Mouse (Mus musculus) embryonic fibroblast, embryonic 13.5 days (primary cell): ENCODE results near the gene Lcn9. TPM values are rescaled to one million over a fixed set of nuclear protein-coding genes. Genes with fewer than 3 reads are reported as not detected.
"Not testable (repeated sequence)": the region's sequence is repeated elsewhere in the genome, so short reads cannot be mapped to it uniquely, and the experiment has no call there.

Experiments used
- H3K27ac ChIP-seq: 2 replicates; pipeline ENCODE4 v1.5.1; 2012; ENCODE audit warnings: low read length, control low read depth, inconsistent platforms; ENCODE audit not compliant: insufficient read depth
- H3K4me1 ChIP-seq: 2 replicates; pipeline ENCODE4 v1.6.1; 2011; ENCODE audit warnings: low read length; ENCODE audit not compliant: control insufficient read depth, insufficient read depth
- H3K4me3 ChIP-seq: 2 replicates; pipeline ENCODE4 v1.5.1; 2011; ENCODE audit warnings: mild to moderate bottlenecking, control low read depth, low read length; ENCODE audit not compliant: insufficient read depth
- CTCF ChIP-seq: IDR thresholded peaks from 2 replicates; pipeline ENCODE4 v1.5.1; 2011; ENCODE audit warnings: mild to moderate bottlenecking, control low read depth, low read length, moderate library complexity, borderline replicate concordance; ENCODE audit not compliant: insufficient read depth
- POLR2A ChIP-seq: IDR thresholded peaks from 2 replicates; pipeline ENCODE4 v1.6.1; 2011; ENCODE audit warnings: low read depth, mild to moderate bottlenecking, control low read depth, low read length, moderate library complexity
- polyA plus RNA-seq: library from polyadenylated mRNA; stranded (reverse); fragments of >200 nt; gene quantifications from 2 replicates; pipeline ENCODE4 v1.2.4, GENCODE M21; 2011; ENCODE audit warnings: low read depth; ENCODE audit not compliant: missing spikeins, insufficient read length

Gene Lcn9
- polyA plus RNA-seq, 1 experiment, result not detected

DNA sequence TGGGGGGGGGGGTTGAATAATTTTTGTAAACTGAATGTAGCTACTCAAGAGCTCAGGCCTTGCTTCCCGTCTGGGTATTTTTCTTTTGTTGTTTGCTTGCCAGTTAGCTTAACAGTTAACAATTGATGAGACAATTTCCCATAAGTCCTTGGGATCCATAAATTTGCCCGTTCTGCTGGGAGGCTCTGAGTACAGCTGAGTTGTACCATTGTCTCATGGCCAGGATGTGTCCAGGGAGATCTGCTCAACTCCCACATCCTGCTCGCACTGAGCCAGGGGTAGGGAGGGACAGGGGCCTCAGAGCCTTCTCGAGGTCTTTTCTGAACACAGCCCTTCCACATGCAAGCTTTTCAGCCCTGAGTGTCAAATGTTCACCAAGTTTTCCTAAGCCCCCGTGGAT lies 24.9 kb upstream of the Lcn9 start:
- H3K4me1 ChIP-seq, result no peaks in the 10 kb centered on the region; the same call in 1 of the 2 replicates
- H3K4me3 ChIP-seq, result no peak overlapping the region
- H3K27ac ChIP-seq, result no peak overlapping the region
- TF ChIP-seq POLR2A (no peak), CTCF (no peak)

DNA sequence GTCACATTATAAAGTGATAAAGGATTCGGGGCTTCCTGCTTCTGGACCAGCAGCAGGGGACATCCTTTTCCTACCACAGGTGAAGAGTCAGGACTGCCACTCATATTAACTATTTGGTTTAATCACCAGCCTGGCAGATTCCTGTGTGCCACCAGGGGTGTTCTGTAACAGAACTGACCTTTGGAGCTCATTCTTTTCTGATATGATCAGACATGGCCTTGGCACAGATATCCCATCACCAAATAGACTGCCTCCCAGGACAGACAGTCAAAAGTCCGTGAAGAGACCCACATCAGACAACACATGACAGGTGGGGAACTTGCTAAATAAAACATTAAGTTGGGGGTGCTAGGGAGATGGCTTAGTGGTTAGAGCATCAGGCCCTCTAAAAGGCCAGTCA lies 11.2 kb upstream of the Lcn9 start:
- TF ChIP-seq CTCF, result no peak
- no peak for TF ChIP-seq POLR2A

DNA sequence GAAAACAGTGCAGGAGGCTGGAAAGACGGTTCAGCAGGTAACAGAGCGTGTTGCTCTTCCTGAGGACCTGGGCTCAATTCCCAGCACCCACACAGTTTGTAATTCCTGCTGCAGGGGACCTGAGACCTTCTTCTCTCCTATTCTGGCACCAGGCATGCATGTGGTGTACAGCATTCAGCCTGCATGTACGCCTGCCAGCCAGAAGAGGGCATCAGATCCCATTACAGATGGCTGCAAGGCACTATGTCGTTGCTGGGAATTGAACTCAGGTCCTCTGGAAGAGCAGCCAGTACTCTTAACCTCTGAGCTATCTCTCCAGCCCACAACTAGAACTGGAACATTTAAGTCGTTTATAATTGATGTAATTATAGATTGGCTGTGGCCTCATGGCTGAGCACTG lies 9.6 kb upstream of the Lcn9 start:
- Histone ChIP-seq H3K4me3 (no peak overlapping the region), H3K4me1 (no peaks in the 10 kb centered on the region), H3K27ac (no peak overlapping the region)
- TF ChIP-seq CTCF (peak; percentile 5; the same call in 1 of the 2 replicates), POLR2A (no peak)

More for the DNA sequence above, 11.2 kb upstream of the Lcn9 start:
- Histone ChIP-seq H3K4me1 (no peaks in the 10 kb centered on the region), H3K4me3 (no peak overlapping the region), H3K27ac (no peak overlapping the region)

DNA sequence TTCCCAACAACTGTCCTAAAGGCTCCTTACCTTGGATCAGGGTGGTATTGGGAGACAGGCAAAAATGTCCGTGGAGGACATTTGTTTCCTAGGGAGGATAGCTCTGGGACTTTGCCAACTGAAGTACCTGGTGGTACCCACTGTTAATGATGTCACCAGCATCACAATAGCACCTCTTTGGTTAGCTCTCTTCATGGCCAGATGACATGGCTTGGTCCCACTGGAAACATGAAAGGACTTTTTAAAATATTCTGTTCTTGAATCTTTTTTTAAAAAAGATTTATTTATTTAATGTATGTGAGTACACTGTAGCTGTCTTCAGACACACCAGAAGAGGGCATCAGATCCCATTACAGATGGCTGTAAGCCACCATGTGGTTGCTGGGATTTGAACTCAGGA lies 7.2 kb upstream of the Lcn9 start, which contains the start of gene Glt6d1:
Gene Glt6d1 (minus strand): TSS at position 101 of the 400 bp plus-strand sequence.
- H3K27ac ChIP-seq, H3K4me3 ChIP-seq, H3K4me1 ChIP-seq: not testable (repeated sequence)

DNA sequence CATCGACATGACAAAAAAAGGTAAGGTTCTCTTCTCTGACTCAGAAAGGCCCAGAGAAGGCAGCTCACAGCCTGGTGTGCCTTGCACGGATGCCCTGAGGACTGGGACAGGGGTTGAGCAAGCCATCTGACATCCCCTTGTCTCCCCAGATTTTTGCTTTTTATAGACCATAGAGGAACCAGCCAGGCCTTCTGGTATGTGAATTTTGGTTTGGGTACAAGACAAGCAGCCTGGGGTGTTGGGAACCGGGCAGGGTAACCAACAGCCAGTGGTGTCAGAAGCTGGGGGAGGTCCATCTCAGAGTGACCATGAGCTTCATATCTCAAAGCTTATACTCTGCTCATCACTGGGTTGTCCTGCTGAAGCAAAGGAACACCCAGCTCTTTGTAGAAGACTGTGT lies 1.8 kb downstream of the Lcn9 start:
- no peak overlapping the region for H3K4me3 ChIP-seq
- TF ChIP-seq CTCF, result no peak
- TF ChIP-seq POLR2A, result no peak
- H3K27ac ChIP-seq, result no peak overlapping the region
- no peaks in the 10 kb centered on the region for H3K4me1 ChIP-seq

DNA sequence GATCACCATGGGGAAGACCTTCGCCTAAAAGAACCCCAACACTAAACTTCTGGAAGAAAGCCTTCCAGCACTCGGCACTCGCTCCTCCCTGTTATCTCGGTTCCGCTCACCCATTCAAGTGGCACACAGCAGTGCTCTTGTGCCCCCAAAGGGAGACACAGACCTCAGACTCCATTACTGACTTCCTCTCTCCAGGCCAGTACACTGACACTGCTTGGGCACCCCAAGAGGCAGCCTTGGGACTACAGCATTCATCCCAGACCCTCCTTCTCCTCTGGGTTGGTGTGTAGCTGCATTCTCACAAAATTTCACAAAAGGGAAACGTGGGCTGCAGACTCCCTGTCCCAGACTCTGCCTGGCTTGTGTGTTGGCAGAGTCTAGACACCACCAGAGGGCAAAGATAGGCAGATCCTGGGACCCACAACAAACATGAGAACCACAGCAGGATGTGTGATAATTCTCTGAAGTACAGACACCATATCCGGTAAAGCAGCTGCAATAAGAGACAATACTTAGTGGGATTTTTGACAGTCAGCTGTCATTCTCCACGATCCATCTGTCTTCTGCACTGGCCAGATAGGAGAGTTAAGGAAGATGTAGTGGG lies 5.5 kb downstream of the Lcn9 start:
- H3K4me1 ChIP-seq, result no peaks in the 10 kb centered on the region
- no peak overlapping the region for H3K4me3 ChIP-seq
- H3K27ac ChIP-seq, result no peak overlapping the region
- TF ChIP-seq POLR2A (no peak), CTCF (no peak)

DNA sequence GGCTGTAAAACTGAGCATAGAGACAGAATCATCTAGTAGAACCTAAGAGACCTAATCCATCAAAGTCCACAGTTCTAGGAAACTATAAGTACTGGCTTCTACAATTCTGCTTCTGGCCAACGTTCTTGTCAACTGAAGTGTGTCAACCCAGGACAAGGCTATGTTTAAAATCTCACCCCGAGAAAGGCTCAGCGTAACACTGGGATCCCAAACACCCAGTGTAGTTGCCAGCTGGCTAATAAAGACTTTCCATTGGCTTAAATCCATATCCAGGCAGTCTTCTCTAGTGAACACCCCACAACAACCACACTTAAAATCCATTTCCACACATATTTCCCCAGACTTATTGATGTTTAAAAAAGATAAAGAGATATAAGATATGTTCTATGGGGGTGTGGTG lies 7.8 kb downstream of the Lcn9 start:
- Histone ChIP-seq H3K27ac (no peak overlapping the region), H3K4me1 (no peaks in the 10 kb centered on the region), H3K4me3 (no peak overlapping the region)
- TF ChIP-seq POLR2A (no peak), CTCF (no peak)

DNA sequence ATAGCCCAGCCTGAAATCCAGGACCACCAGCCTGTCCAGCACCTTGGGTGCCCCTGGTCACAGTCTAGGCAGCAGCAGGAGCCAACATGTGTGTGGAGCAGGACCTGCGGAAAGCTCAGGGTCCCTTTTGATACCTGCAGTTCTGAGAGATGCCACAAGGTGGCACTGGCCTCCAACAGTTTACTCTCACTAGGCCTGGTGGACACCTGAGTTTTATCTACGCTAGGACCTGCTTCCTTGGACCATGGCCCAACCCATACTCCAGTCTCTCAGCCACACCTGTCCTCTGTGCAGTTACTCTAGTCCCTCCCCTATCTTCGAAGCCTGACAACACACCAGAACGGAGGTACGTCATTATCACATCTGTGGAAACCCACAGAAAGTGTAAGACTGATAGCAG lies 13.3 kb downstream of the Lcn9 start:
- H3K4me3 ChIP-seq, result no peak overlapping the region
- TF ChIP-seq POLR2A, result no peak
- TF ChIP-seq CTCF, result peak; percentile 77; the same call in 1 of the 2 replicates
- no peaks in the 10 kb centered on the region for H3K4me1 ChIP-seq

DNA sequence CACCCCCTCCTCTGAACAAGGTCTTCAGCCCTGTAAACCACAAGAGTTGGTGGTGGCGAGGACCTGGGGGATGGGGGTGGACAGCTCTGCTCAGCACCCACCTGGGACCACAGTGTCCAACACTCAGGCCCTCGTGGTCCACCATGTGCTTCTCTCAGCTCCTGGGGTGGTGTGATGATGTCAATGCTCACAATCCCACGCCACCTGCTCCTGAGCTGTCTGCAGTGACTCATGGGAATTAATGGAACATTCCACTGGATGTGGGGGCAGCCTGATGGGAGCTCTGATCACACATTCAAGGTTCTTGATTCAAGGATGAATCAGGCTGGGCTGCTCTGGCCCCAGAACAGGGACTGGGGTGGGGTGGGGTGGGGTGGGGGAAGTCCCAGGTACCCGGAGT lies 19.2 kb downstream of the Lcn9 start:
- no peak overlapping the region for H3K27ac ChIP-seq
- H3K4me3 ChIP-seq, result no peak overlapping the region
- H3K4me1 ChIP-seq, result no peaks in the 10 kb centered on the region
- no peak for TF ChIP-seq CTCF
- TF ChIP-seq POLR2A, result no peak

More for the DNA sequence above, 13.3 kb downstream of the Lcn9 start:
- H3K27ac ChIP-seq, result no peak overlapping the region

DNA sequence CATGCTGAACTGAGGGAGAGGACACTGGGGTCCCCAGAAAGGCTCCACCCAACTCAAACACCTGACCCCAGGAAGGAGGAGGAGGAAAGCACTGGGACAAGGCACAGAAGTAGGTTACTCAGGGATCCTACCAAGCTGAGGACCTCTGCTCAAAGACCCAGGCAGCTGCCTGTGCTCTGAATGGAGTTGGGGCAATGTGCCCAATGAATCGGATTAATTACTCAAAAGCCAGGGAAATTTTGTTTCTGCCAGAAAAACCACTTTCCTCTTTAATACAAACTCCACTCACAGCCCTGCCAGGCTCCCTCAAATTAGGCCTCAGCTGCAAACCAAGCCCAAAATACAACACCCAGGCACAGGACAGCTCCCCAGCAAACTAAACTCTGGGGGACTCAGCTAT lies 19.8 kb downstream of the Lcn9 start:
- Histone ChIP-seq H3K4me3 (no peak overlapping the region), H3K27ac (no peak overlapping the region), H3K4me1 (no peaks in the 10 kb centered on the region)
- no peak for TF ChIP-seq POLR2A
- TF ChIP-seq CTCF, result no peak

DNA sequence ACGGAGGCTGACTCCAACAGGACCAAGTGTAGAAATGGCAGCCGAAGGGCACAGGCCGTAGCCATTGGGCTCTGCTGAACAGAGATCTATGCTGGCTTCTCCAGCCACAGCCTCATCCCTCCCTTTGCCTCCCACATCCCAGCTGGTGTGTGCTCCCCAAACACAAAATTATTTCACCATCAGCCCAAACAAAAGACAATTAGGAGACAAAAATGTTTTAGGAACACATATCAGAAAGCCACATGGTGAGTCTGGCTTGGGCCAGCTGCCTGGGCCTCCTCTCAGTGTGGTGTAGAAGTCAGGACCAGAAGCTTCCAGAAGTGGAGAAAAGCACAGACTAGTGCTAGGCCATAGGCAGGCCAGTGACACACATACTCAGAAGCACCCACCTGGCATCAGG lies 21.1 kb downstream of the Lcn9 start:
- H3K27ac ChIP-seq, result no peak overlapping the region
- H3K4me3 ChIP-seq, result no peak overlapping the region
- TF ChIP-seq CTCF (no peak), POLR2A (no peak)
- no peaks in the 10 kb centered on the region for H3K4me1 ChIP-seq
